Mouse (Mus musculus) frontal cortex, postnatal 25 days (tissue): ENCODE results near the gene Pard3b.

Experiments used
- DNase-seq, 2 experiments: peaks; one replicate each; pipeline ENCODE4 v3.0.0; 2022; ENCODE audit warnings: low spot score in 2 of 2

The Pard3b gene

GRCm38 (mm10) chr1:61925541-61925940, 286.9 kb downstream of the Pard3b start:
- no peak for DNase-seq

GRCm38 (mm10) chr1:61928131-61928761, 289.6 kb downstream of the Pard3b start:
- DNase-seq = no peak

GRCm38 (mm10) chr1:61933574-61933973, 294.9 kb downstream of the Pard3b start:
- no peak for DNase-seq

GRCm38 (mm10) chr1:61934760-61935159, 296.1 kb downstream of the Pard3b start:
- no peak for DNase-seq

- no peak for DNase-seq
Observed at GRCm38 (mm10) chr1:61939882-61940281, 301.3 kb downstream of the Pard3b start.

GRCm38 (mm10) chr1:61961533-61961932, 322.9 kb downstream of the Pard3b start:
- DNase-seq = no peak

GRCm38 (mm10) chr1:61962571-61962970, 323.9 kb downstream of the Pard3b start:
- DNase-seq = no peak

GRCm38 (mm10) chr1:61967124-61967523, 328.5 kb downstream of the Pard3b start:
- DNase-seq = no peak

- DNase-seq = no peak
Observed at GRCm38 (mm10) chr1:61967807-61968206, 329.2 kb downstream of the Pard3b start.

GRCm38 (mm10) chr1:61997711-61998110, 359.1 kb downstream of the Pard3b start:
- DNase-seq = no peak

GRCm38 (mm10) chr1:62008811-62009210, 370.2 kb downstream of the Pard3b start:
- no peak for DNase-seq

GRCm38 (mm10) chr1:62011712-62012111, 373.1 kb downstream of the Pard3b start:
- DNase-seq = no peak

- no peak for DNase-seq
Observed at GRCm38 (mm10) chr1:62016536-62017300, 378.1 kb downstream of the Pard3b start.

- DNase-seq = no peak
Observed at GRCm38 (mm10) chr1:62018276-62018675, 379.7 kb downstream of the Pard3b start.

GRCm38 (mm10) chr1:62019743-62020142, 381.1 kb downstream of the Pard3b start:
- no peak for DNase-seq

- no peak for DNase-seq
Observed at GRCm38 (mm10) chr1:62041718-62042117, 403.1 kb downstream of the Pard3b start.

- no peak for DNase-seq
Observed at GRCm38 (mm10) chr1:62048592-62048991, 410.0 kb downstream of the Pard3b start.

- no peak for DNase-seq
Observed at GRCm38 (mm10) chr1:62051186-62051825, 412.7 kb downstream of the Pard3b start.

GRCm38 (mm10) chr1:62053167-62053638, 414.6 kb downstream of the Pard3b start:
- no peak for DNase-seq

- DNase-seq = no peak
Observed at GRCm38 (mm10) chr1:62055280-62055679, 416.7 kb downstream of the Pard3b start.

GRCm38 (mm10) chr1:62070617-62071016, 432.0 kb downstream of the Pard3b start:
- no peak for DNase-seq

GRCm38 (mm10) chr1:62071139-62071538, 432.5 kb downstream of the Pard3b start:
- no peak for DNase-seq

- no peak for DNase-seq
Observed at GRCm38 (mm10) chr1:62076171-62076570, 437.5 kb downstream of the Pard3b start.
